Mouse (Mus musculus): ENCODE data around the gene Taf1c. TPM values are rescaled to one million over a fixed set of nuclear protein-coding genes. Genes with fewer than 3 reads are reported as not detected.

The Taf1c gene
- polyA plus RNA-seq, 1 experiment: 6.3 TPM

DNA sequence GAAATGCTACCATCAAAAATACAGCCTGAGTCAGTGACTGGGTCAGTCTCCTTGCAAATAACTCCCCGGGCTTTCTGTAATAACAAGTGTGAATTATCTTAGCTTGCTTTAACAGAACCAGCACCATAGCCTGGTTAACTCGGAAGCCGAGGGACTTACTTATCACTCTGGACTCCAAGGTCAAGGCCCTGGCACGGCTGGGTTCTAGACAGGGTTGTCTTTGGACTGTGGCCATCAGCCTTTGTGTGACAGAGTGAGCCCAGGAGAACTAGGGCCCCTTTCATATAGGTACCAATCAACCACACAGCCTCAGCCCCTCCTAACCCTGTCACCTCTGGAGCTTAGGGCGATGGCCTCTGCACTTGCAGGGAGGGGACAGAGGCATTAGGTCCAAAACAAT, 36.0 kb upstream of the Taf1c start:
- Histone ChIP-seq H3K36me3 (ENCODE audit: control insufficient read depth, insufficient read depth, low read length) (no peaks in the 10 kb centered on the region), H3K27me3 (ENCODE audit: control insufficient read depth, insufficient read depth, low read length) (no peaks in the 10 kb centered on the region), H3K4me3 (ENCODE audit: control insufficient read depth, low read depth, low read length) (no peak overlapping the region), H3K27ac (ENCODE audit: control insufficient read depth, insufficient read depth, low read depth, low read length) (no peak overlapping the region), H3K4me1 (ENCODE audit: control insufficient read depth, insufficient read depth, low read length) (peaks cover 7% of the 10 kb centered on the region)
- TF ChIP-seq POLR2A (IDR thresholded peaks at IDR 0.05; ENCODE audit: control insufficient read depth, low read depth, low read length) (no peak), CTCF (IDR thresholded peaks at IDR 0.05; ENCODE audit: control insufficient read depth, insufficient read depth, insufficient replicate concordance, low read depth, low read length) (no peak)

DNA sequence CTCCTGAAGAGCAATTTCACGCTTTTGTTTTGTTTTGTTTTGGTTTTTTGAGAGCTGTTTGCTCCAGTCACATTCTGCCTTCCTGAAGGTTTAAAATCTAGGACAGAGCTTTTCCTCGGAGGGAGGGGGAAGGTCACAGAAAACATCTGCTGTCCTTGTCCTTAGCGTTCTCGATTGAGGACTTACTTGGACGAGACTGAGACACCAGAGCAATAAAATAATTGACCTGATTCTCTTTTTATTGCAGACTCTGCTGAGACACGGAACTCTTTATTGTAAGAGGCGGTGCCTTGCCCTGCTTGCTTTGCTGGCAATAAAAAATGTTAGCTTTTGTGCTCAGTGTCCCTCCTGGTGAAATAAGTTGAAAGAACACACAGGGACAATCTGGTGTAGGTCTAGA, 34.8 kb upstream of the Taf1c start:
- H3K4me1 ChIP-seq (ENCODE audit: control insufficient read depth, insufficient read depth, low read length): peaks cover 7% of the 10 kb centered on the region
- no peak overlapping the region for H3K4me3 ChIP-seq (ENCODE audit: control insufficient read depth, low read depth, low read length)
- no peaks in the 10 kb centered on the region for H3K36me3 ChIP-seq (ENCODE audit: control insufficient read depth, insufficient read depth, low read length)
- H3K27ac ChIP-seq (ENCODE audit: control insufficient read depth, insufficient read depth, low read depth, low read length): peak overlapping the region; percentile 25
- no peak for TF ChIP-seq POLR2A (IDR thresholded peaks at IDR 0.05; ENCODE audit: control insufficient read depth, low read depth, low read length)
- no peak for TF ChIP-seq CTCF (IDR thresholded peaks at IDR 0.05; ENCODE audit: control insufficient read depth, insufficient read depth, insufficient replicate concordance, low read depth, low read length)
- no peaks in the 10 kb centered on the region for H3K27me3 ChIP-seq (ENCODE audit: control insufficient read depth, insufficient read depth, low read length)

DNA sequence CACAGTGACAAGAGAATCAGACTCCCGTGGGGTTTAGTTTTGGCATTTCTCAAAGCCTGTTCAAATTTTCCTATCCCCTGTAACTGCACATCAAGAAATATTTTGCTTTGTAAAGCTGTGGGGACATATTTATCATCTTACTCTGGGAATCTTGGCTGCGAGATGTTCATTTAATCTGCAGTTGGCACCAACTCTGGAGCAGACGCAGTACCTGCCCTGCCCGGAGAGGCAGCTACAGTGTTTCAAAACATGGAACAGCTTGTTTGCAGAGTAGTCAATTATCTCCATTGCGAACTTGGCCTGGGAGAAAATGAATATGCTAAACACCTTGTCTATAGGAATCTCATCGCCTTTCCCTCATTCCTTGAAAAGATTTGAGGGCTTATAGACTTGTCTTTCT, 33.2 kb upstream of the Taf1c start:
- no peaks in the 10 kb centered on the region for H3K36me3 ChIP-seq (ENCODE audit: control insufficient read depth, insufficient read depth, low read length)
- H3K27ac ChIP-seq (ENCODE audit: control insufficient read depth, insufficient read depth, low read depth, low read length): no peak overlapping the region
- no peak overlapping the region for H3K4me3 ChIP-seq (ENCODE audit: control insufficient read depth, low read depth, low read length)
- no peak for TF ChIP-seq POLR2A (IDR thresholded peaks at IDR 0.05; ENCODE audit: control insufficient read depth, low read depth, low read length)
- TF ChIP-seq CTCF (IDR thresholded peaks at IDR 0.05; ENCODE audit: control insufficient read depth, insufficient read depth, insufficient replicate concordance, low read depth, low read length): no peak
- peaks cover 8% of the 10 kb centered on the region for H3K4me1 ChIP-seq (ENCODE audit: control insufficient read depth, insufficient read depth, low read length)
- H3K27me3 ChIP-seq (ENCODE audit: control insufficient read depth, insufficient read depth, low read length): no peaks in the 10 kb centered on the region

DNA sequence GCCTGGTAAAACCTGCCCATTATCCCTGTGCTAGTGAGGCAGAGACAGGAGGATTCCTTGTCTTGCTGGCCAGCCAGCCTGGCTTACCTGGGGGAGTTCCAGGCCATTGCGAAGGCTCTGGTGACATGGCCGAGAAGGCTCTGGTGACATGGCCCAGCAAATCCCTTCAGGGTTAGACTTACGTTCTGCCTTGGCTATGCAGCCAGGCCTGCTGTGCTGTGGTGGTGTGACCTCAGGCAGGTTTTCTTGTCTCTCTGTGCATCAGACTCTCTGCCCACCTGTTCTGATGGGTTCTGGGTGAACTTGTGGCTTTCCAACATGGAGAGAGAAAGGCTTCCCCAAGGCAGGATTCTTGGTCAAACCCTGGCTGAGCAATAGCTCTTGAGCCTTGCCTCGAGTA, 32.4 kb upstream of the Taf1c start:
- Histone ChIP-seq H3K27ac (ENCODE audit: control insufficient read depth, insufficient read depth, low read depth, low read length) (peak overlapping the region; percentile 58), H3K36me3 (ENCODE audit: control insufficient read depth, insufficient read depth, low read length) (no peaks in the 10 kb centered on the region), H3K4me3 (ENCODE audit: control insufficient read depth, low read depth, low read length) (no peak overlapping the region), H3K4me1 (ENCODE audit: control insufficient read depth, insufficient read depth, low read length) (peaks cover 11% of the 10 kb centered on the region), H3K27me3 (ENCODE audit: control insufficient read depth, insufficient read depth, low read length) (no peaks in the 10 kb centered on the region)
- TF ChIP-seq CTCF (IDR thresholded peaks at IDR 0.05; ENCODE audit: control insufficient read depth, insufficient read depth, insufficient replicate concordance, low read depth, low read length) (no peak), POLR2A (IDR thresholded peaks at IDR 0.05; ENCODE audit: control insufficient read depth, low read depth, low read length) (no peak)

DNA sequence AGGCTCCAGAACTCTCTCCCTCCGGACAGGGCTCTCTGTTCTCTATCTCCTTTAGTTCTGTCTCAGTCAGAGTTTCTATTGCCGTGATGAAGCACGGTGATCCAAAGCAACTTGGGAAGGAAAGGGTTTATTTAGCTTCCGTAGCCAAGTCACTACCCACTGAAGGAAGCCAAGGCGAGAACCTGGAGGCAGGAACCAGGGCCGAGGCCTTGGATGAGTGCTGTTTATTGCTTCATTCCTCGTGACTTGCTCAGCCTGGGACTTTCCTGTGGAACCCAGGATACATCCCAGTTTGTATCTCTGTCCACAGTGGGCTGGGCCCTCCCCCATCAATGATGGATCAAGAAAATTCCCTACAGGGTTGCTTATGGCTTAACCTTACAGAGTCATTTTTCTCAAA, 31.7 kb upstream of the Taf1c start:
- no peaks in the 10 kb centered on the region for H3K36me3 ChIP-seq (ENCODE audit: control insufficient read depth, insufficient read depth, low read length)
- no peak overlapping the region for H3K4me3 ChIP-seq (ENCODE audit: control insufficient read depth, low read depth, low read length)
- no peaks in the 10 kb centered on the region for H3K27me3 ChIP-seq (ENCODE audit: control insufficient read depth, insufficient read depth, low read length)
- peak overlapping the region; percentile 15; the same call in 1 of the 2 replicates for H3K27ac ChIP-seq (ENCODE audit: control insufficient read depth, insufficient read depth, low read depth, low read length)
- TF ChIP-seq POLR2A (IDR thresholded peaks at IDR 0.05; ENCODE audit: control insufficient read depth, low read depth, low read length) (no peak), CTCF (IDR thresholded peaks at IDR 0.05; ENCODE audit: control insufficient read depth, insufficient read depth, insufficient replicate concordance, low read depth, low read length) (no peak)
- H3K4me1 ChIP-seq (ENCODE audit: control insufficient read depth, insufficient read depth, low read length): peaks cover 14% of the 10 kb centered on the region

DNA sequence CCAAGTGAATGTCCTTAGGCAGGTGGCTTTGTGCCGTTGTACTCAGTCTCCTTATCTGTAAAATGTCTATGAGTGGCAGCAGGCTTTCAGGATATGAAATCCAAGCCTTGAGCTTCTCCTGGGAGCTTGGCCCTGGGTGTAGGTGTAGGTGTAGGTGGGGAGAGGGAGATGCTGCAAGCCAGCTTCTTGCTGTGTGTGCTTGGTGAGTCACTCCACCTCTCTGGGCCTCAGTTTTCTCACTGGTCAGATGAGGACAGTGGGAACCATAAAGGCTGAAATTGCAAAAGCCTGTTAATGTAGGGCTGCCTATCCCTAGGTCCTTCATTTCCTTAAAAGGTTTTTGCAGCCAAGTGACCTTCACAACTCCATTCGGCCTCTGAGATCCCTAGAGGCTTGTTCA, 30.9 kb upstream of the Taf1c start:
- Histone ChIP-seq H3K36me3 (ENCODE audit: control insufficient read depth, insufficient read depth, low read length) (no peaks in the 10 kb centered on the region), H3K27me3 (ENCODE audit: control insufficient read depth, insufficient read depth, low read length) (no peaks in the 10 kb centered on the region), H3K27ac (ENCODE audit: control insufficient read depth, insufficient read depth, low read depth, low read length) (no peak overlapping the region), H3K4me1 (ENCODE audit: control insufficient read depth, insufficient read depth, low read length) (peaks cover 14% of the 10 kb centered on the region), H3K4me3 (ENCODE audit: control insufficient read depth, low read depth, low read length) (no peak overlapping the region)
- no peak for TF ChIP-seq CTCF (IDR thresholded peaks at IDR 0.05; ENCODE audit: control insufficient read depth, insufficient read depth, insufficient replicate concordance, low read depth, low read length)
- no peak for TF ChIP-seq POLR2A (IDR thresholded peaks at IDR 0.05; ENCODE audit: control insufficient read depth, low read depth, low read length)

DNA sequence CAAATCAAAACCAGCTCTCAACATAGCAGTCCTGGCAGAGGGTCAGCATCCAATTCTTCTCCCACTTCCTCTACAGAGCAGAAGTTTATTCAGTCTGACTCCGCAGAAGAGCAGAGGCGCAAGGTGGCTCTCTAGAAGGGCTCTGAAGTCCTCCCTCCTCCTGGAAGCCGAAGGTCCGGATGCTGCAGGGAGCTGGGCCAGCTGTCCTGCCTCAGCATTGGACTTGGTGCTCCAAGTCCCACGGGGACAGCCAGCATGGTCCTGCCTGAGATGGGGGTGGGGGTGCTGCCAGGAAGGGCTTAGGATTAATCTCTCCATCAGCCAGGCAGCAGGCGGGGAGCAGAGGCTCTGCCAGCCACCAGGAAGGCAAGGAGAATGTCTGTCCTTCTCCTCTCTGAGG, 30.4 kb upstream of the Taf1c start, which contains the start of gene Kcng4:
Kcng4 (minus strand) TSS at position 303 of the 400 bp plus-strand sequence.
- TF ChIP-seq CTCF (IDR thresholded peaks at IDR 0.05; ENCODE audit: control insufficient read depth, insufficient read depth, insufficient replicate concordance, low read depth, low read length): no peak
- no peak for TF ChIP-seq POLR2A (IDR thresholded peaks at IDR 0.05; ENCODE audit: control insufficient read depth, low read depth, low read length)
- no peaks in the 10 kb centered on the region for H3K36me3 ChIP-seq (ENCODE audit: control insufficient read depth, insufficient read depth, low read length)
- H3K4me3 ChIP-seq (ENCODE audit: control insufficient read depth, low read depth, low read length): no peak within 1 kb of the TSS
- H3K27ac ChIP-seq (ENCODE audit: control insufficient read depth, insufficient read depth, low read depth, low read length): peak within 1 kb of the TSS; percentile 39; the same call in 1 of the 2 replicates
- peaks cover 14% of the 10 kb centered on the region for H3K4me1 ChIP-seq (ENCODE audit: control insufficient read depth, insufficient read depth, low read length)
- H3K27me3 ChIP-seq (ENCODE audit: control insufficient read depth, insufficient read depth, low read length): no peaks in the 10 kb centered on the region
